Mouse (Mus musculus): Measurements from ENCODE around the gene Hip1.

Gene Hip1

DNA sequence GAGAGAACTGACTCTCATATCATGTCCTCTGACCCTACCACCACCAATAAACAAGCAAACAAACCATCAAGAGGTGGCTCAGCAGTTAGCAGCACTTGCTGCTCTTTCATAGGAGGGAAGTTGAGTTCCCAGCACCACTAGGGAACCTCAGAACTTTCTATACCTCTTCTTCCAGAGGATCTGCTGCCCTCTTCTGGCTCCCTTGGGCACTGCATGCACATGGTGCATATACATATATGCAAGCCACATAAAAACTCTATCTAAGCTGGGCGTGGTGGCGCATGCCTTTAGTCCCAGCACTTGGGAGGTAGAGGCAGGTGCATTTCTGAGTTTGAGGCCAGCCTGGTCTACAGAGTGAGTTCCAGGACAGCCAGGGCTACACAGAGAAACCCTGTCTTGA is 90.7 kb downstream of the Hip1 start:
- no peak for TF ChIP-seq GATA4 (IDR thresholded peaks at IDR 0.05; ENCODE audit: insufficient replicate concordance, low read length)

DNA sequence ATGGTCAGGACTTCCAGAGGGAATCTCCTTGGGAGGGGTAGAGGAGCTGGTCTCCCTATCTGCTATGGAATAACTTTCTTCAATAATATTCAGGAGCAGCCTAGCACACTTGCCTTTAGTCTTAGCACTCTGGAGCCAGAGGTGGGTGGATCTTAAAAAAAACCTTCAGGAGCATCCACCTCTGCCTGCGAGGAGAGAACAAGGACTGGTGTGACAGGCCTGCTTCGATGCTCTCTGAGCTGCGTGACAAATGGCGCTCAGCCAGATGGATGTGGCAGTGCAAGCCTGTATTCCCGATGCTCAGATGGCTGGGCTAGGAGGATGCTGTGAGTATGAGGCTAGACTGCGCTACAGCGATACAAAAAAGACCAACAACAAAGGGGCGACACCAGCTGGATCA is 93.8 kb downstream of the Hip1 start:
- no peak for TF ChIP-seq GATA4 (IDR thresholded peaks at IDR 0.05; ENCODE audit: insufficient replicate concordance, low read length)

DNA sequence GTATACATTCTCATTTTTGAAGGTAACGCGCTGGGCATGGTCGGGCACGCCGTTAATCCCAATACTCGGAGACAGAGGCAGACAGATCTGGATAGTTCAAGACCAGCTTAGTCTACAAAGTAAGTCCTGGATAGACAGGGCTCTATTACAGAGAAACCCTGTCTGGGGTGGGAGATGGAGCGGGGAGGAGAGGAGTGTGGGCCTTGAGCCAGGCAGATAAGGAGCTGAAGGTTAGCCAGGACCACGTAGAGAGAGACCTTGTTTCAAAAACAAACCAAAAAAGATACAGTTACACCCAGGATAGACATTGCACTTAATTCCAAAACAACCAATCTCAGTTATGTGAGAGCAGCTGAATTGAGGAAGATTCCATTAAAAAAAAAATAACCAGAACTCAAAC is 99.2 kb downstream of the Hip1 start:
- no peak for TF ChIP-seq GATA4 (IDR thresholded peaks at IDR 0.05; ENCODE audit: insufficient replicate concordance, low read length)

DNA sequence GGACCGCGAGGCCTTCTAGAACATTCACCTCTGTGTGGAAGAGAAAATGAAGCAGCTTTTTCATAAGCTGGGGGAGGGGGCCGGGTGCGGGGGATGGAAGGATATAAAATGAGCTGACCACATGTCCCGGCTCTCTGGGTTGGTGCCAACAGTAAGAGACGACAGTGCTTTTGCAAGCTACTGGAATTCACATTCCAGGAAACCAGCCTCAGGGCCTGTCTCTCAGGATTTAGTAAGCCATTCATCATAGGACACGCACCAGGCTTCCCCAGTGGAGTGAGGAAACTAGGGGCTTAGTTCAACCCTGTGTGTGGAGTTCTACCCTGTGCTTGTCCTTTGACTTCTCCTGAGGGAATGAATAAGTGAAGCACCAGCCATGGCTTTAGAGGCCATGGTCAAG is 102.5 kb downstream of the Hip1 start:
- no peak for TF ChIP-seq GATA4 (IDR thresholded peaks at IDR 0.05; ENCODE audit: insufficient replicate concordance, low read length)

DNA sequence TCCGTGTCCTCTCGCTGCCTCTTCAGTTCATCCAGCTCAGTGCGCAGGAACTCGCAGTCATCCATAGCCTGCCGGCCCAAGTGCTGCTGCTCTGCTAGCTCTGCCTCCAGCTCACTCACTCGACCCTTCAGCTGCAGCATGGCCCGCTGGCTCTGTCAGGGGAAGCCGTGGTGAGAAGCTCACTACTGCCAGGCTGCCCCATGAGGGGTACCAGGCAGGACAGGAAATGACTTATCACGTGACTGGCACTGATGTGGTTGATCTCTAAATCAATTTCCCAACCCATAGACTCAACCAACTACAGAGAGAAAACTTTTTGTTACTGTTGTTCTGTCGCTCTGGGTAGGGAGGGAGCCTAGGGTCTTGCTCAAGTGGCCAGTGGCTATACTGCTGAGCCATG is 109.9 kb downstream of the Hip1 start:
- TF ChIP-seq GATA4 (IDR thresholded peaks at IDR 0.05; ENCODE audit: insufficient replicate concordance, low read length), result no peak

DNA sequence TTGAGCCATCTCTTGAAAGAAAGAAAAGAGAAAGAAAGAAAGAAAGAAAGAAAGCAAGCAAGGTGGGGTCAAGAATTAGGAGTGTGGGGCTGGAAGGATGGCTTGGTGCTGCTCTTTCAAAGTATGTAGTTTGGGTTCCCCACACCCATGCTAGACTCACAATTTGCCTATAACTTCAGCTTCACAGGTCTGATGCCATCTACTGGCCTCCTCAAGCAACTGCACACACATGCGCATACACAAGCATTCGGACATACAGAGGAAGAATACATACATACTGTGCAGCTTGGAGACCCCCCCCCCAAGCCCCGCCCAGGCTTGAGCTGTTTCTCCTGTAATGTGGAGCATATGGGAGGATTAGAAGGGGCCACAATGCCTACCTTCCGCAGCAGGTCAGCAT is 111.1 kb downstream of the Hip1 start:
- TF ChIP-seq GATA4 (IDR thresholded peaks at IDR 0.05; ENCODE audit: insufficient replicate concordance, low read length), result no peak

DNA sequence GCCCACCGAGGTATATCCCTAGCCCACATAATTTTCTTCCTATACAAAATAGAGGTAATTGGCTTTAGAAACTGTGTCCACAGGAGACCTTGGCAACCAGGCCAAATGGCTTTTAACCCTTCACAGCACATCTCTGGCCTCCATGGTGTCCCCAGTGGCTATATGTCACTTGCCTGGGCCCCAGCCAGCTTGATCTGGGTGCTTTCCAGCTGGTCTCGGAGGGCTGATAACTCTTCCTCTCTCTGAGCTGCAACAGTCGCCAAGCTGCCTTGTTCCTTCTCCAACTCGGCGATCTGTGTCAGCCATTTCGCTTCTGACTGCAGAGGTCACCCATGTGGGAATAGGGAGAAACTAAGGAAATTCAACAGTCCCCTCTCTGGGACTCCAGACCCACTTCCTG is 113.8 kb downstream of the Hip1 start:
- no peak for TF ChIP-seq GATA4 (IDR thresholded peaks at IDR 0.05; ENCODE audit: insufficient replicate concordance, low read length)

DNA sequence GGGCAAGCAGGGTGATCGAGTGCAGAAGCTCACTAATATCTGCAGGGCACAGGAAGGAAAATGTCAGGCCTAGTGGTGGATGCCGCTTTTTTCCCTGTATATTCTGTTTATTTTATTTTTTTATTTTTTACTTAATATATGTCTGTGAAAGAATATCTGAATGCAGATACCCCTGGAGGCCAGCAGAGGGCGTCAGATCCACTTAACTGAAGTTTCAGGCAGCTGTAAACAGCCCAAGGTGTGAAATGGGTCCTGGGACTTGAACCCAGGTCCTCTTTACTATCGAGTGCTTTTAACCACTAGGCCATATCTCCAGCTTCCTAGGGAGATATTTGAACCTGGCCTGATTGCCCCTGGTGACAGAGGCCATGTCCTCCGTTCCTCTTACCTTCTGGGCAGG is 116.1 kb downstream of the Hip1 start:
- TF ChIP-seq GATA4 (IDR thresholded peaks at IDR 0.05; ENCODE audit: insufficient replicate concordance, low read length), result no peak

DNA sequence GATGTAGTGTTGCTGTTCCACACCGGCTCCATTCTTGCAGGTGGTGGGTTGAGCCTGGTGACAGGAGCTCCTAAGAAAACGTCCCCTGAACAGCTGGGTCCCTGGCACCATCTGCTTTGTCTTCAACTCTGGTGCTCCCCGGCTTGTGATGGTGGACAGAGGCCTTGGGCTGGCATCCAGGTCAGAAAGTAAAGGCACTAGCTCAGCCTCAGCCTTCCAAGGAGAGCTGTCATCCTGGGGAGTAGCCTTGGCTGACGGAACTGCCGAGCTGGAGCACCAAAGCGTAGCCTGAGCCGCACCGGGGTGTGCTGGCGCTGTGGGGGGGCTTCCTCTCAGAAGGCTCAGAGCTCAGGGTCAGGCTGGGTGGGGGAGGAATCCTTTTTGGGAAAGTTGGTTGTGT is 134.7 kb downstream of the Hip1 start:
- no peak for TF ChIP-seq GATA4 (IDR thresholded peaks at IDR 0.05; ENCODE audit: insufficient replicate concordance, low read length)

DNA sequence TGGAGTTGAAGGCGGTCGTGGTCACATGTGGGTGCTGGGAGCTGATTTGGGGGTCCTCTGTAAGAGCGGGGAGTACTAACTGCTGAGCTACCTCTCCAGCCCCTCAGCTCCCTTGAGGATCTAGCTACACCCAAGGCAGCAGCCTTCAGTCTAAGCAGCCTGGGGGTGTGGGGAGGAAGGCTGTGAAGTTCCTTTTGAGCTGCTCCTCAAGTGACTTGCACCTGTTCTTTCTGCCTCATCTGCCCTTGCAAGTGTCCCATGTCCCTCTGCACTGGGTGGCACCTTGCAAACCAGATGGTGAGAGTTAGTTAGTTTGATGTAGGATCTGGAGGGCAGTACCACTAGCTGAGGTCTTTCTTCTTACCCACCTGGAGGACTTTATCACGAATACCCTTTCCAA is 136.8 kb downstream of the Hip1 start:
- no peak for TF ChIP-seq GATA4 (IDR thresholded peaks at IDR 0.05; ENCODE audit: insufficient replicate concordance, low read length)

DNA sequence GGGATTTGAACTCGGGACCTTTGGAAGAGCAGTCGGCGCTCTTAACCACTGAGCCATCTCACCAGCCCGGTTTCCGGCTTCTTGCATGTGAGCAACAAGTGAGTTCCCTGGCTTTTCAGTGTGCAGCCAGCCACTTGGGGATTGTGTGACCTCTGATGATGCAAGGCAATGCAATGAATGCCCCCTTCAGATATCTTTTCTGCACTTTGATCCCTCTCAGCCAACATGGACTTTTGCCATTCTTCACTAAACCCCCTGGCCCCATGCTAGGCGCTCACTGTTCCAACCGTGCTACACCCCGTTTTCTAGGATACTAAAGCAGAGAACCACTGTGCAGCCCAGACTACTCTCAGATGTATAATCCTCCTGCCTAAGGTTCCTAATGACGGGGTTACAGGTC is 139.5 kb downstream of the Hip1 start:
- TF ChIP-seq GATA4 (IDR thresholded peaks at IDR 0.05; ENCODE audit: insufficient replicate concordance, low read length), result no peak

DNA sequence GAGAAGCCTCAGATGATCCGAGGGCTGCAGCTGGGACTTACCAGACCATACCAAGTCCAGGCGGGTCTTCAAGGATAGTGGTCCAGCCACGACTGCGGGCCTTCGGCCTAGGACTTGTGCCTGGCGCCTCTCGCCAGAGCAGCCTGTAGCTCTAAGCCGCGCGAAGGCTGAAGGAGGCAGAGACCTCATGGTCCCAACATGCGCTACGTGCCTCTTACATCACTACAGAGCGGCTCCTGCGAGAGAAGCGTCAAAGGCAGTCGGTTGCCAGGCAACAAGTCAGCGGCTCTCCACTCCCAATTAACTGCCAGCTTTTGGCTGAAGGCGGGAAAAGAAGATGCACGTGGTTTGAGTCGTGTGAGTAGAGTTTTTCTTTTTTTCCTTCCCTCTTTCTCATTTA is 140.3 kb downstream of the Hip1 start:
- no peak for TF ChIP-seq GATA4 (IDR thresholded peaks at IDR 0.05; ENCODE audit: insufficient replicate concordance, low read length)

DNA sequence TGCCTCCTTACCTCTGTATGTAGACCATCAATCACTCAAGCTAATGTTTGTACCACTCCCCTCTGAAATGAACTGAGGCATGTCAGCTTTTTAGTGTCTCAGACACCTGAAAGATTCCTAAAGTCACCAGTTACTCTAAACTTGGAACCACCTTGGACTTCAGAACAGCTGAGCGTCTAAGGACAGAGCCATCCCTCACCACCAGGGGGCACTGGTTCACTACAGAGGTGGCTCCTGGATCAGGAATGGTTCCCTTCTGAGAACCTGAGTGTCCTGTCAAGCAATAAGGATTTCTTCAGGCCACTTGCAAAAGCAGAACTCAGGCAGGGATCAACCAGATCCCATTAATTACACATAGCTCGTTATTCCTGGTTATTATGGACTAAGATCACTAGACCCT is 144.7 kb downstream of the Hip1 start:
- TF ChIP-seq GATA4 (IDR thresholded peaks at IDR 0.05; ENCODE audit: insufficient replicate concordance, low read length), result no peak

DNA sequence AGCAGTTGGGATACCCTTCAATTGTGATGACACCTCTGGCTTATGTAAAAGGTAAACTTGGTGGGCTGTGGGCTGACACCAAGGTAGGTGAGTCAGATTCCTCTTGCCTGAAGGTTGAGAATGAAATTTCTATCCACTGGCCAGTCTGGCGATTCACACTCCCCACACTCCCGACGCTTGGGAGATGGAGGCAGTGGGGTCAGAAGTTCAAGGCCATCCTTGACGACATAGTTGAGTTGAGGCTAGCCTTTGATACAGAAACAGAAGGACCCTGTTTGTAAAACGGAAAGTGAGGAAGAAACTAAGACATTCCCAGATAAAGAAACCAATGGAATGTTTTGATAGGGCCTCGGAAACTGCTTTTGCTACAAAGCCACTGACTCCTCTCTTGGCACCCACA is 145.5 kb downstream of the Hip1 start:
- TF ChIP-seq GATA4 (IDR thresholded peaks at IDR 0.05; ENCODE audit: insufficient replicate concordance, low read length), result no peak

DNA sequence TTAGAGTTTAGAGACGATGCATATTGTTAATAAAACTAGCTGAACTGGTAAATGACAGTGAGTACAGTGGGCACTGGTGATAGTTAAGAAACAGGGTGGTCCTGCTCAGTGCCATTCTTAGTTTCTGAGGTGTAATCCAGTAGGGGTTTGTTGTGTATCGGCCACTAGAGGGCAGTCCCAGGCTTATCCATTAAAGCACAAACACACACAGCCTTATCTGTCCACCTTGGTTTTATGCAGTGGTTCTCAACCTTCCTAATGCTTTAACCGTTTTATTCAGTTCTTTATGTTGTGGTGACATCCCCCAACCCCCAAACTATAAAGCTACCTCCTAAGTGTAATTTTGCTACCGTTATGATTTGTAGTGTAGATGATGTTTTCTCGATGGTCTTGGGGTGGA is 149.1 kb downstream of the Hip1 start:
- TF ChIP-seq GATA4 (IDR thresholded peaks at IDR 0.05; ENCODE audit: insufficient replicate concordance, low read length), result no peak

DNA sequence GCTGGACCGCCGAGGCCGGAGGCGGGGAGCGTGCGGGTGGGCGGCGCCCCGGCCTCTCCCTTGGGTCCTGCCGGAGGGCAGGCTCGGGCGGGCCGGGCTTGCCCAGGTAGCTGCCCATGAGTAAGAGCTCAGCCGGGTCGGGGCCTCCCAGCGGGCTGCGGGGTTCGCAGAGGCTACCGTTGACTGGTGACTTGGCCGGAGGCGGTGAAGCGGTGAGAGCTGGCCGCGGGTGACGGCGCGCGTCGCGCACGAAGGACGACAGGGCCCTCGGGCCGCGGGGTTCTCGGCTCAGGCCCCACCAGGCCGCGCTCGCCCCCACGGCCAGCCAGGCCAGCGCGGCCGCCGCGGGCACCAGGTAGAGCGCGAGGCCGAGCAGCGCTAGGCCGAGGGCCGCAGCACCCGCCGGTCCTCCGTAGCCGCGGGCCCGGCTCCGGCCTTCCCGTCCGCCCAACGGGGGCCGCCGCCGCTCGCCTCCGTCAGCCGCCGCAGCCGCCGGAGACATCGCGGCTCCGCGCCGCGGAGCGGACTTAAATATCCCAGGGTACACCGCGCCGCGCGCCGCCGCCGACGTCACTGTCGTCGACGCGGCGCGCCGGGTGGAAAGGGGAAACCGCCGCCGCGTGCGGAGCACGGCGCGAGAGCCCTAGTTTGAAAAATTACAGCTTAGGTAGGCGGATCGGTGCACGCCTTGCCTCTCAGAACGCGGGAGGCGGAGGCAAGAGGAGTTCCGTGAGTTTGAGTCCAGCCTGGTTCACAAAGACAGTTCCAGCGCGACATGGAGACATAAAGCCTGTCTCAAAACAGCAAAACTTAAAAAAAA is 150.7 kb downstream of the Hip1 start, which contains the start of gene Pom121:
Gene Pom121 (minus strand): TSS at position 543 of the 820 bp plus-strand sequence.
- no peak for TF ChIP-seq GATA4 (IDR thresholded peaks at IDR 0.05; ENCODE audit: insufficient replicate concordance, low read length)

DNA sequence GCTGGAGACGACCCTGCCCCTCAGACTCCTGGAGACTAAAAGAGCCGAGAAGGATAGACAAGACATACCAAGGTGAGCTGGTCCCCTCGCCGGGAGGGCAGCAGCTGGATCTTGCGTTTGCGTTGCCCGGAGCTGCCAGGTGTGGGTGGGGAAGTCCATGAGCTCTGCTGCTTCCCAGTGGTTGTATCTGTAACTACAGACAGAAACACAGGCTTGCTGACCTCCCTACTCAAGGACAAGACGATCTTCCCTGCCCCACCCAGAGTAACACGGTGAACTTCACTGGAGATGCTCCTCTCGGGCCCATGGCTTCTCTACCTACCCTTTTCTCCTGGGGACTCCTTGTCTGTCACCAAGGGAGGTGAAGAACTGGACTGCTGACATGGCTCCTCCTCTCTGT is 161.1 kb downstream of the Hip1 start:
- no peak for TF ChIP-seq GATA4 (IDR thresholded peaks at IDR 0.05; ENCODE audit: insufficient replicate concordance, low read length)
